Mouse (Mus musculus): ENCODE results near the gene Elovl6. TPM values are rescaled to one million over a fixed set of nuclear protein-coding genes. Genes with fewer than 3 reads are reported as not detected.

Elovl6 gene
- 10 to 100 TPM; 53.8 to 55.6 TPM for total RNA-seq (2021)
- long read RNA-seq, full-length matches to known transcripts = 31 of 42 reads
- long read RNA-seq, partial matches to known transcripts = 9 of 42 reads
- long read RNA-seq, other reads (novel, unspliced or antisense) = 2 of 42 reads

- DNase-seq (ENCODE audit: low spot score in 2 of 2) = peak; percentile 80 to 82
Observed at GRCm38 (mm10) chr3:129532180-129532864, at the start of gene Elovl6. TSS of gene Elovl6 (plus strand) at chr3:129532355.

- no peak for DNase-seq (ENCODE audit: low spot score in 2 of 2)
Observed at GRCm38 (mm10) chr3:129488774-129489173, 43.4 kb upstream of the Elovl6 start.

- DNase-seq (ENCODE audit: low spot score in 2 of 2) = no peak
Observed at GRCm38 (mm10) chr3:129494123-129494522, 38.0 kb upstream of the Elovl6 start.

- no peak for DNase-seq (ENCODE audit: low spot score in 2 of 2)
Observed at GRCm38 (mm10) chr3:129494731-129495130, 37.4 kb upstream of the Elovl6 start.

GRCm38 (mm10) chr3:129503781-129504180 lies 28.4 kb upstream of the Elovl6 start:
- DNase-seq (ENCODE audit: low spot score in 2 of 2) = no peak

- no peak for DNase-seq (ENCODE audit: low spot score in 2 of 2)
Observed at GRCm38 (mm10) chr3:129504928-129505327, 27.2 kb upstream of the Elovl6 start.

GRCm38 (mm10) chr3:129507736-129508135 lies 24.4 kb upstream of the Elovl6 start:
- DNase-seq (ENCODE audit: low spot score in 2 of 2) = no peak

GRCm38 (mm10) chr3:129508571-129508970 lies 23.6 kb upstream of the Elovl6 start:
- DNase-seq (ENCODE audit: low spot score in 2 of 2) = no peak

GRCm38 (mm10) chr3:129509725-129510124 lies 22.4 kb upstream of the Elovl6 start:
- DNase-seq (ENCODE audit: low spot score in 2 of 2) = no peak

- DNase-seq (ENCODE audit: low spot score in 2 of 2) = no peak
Observed at GRCm38 (mm10) chr3:129515863-129516436, 16.2 kb upstream of the Elovl6 start.

- no peak for DNase-seq (ENCODE audit: low spot score in 2 of 2)
Observed at GRCm38 (mm10) chr3:129520499-129520898, 11.7 kb upstream of the Elovl6 start.

GRCm38 (mm10) chr3:129523456-129524143 lies 8.6 kb upstream of the Elovl6 start:
- DNase-seq (ENCODE audit: low spot score in 2 of 2) = no peak

GRCm38 (mm10) chr3:129527046-129527445 lies 5.1 kb upstream of the Elovl6 start:
- DNase-seq (ENCODE audit: low spot score in 2 of 2) = no peak

GRCm38 (mm10) chr3:129529311-129529710 lies 2.8 kb upstream of the Elovl6 start:
- DNase-seq (ENCODE audit: low spot score in 2 of 2) = no peak

GRCm38 (mm10) chr3:129530461-129530860 lies 1.7 kb upstream of the Elovl6 start:
- no peak for DNase-seq (ENCODE audit: low spot score in 2 of 2)

- peak; percentile 44 to 64 for DNase-seq (ENCODE audit: low spot score in 2 of 2)
Observed at GRCm38 (mm10) chr3:129532865-129533742, 949 bp downstream of the Elovl6 start.

- peak; percentile 76 to 84 for DNase-seq (ENCODE audit: low spot score in 2 of 2)
Observed at GRCm38 (mm10) chr3:129533743-129534530, 1.8 kb downstream of the Elovl6 start.

- DNase-seq (ENCODE audit: low spot score in 2 of 2) = no peak
Observed at GRCm38 (mm10) chr3:129535444-129535843, 3.3 kb downstream of the Elovl6 start.

GRCm38 (mm10) chr3:129536109-129536508 lies 4.0 kb downstream of the Elovl6 start:
- peak; percentile 80 to 86 for DNase-seq (ENCODE audit: low spot score in 2 of 2)

- no peak for DNase-seq (ENCODE audit: low spot score in 2 of 2)
Observed at GRCm38 (mm10) chr3:129537954-129538353, 5.8 kb downstream of the Elovl6 start.

All from layer of hippocampus, postnatal 10 days (tissue).